Mouse (Mus musculus) cerebral cortex, adult 2 months (tissue): Measurements from ENCODE around the gene Kdelr3.

Experiments used
- WGBS: fragments of 180-500 bp; shearing (Covaris S2); methylation state at CpG from one replicate; pipeline ENCODE4 v1.1.7; 2018; 5-methylcytosine and 5-hydroxymethylcytosine counted together

The Kdelr3 gene

DNA sequence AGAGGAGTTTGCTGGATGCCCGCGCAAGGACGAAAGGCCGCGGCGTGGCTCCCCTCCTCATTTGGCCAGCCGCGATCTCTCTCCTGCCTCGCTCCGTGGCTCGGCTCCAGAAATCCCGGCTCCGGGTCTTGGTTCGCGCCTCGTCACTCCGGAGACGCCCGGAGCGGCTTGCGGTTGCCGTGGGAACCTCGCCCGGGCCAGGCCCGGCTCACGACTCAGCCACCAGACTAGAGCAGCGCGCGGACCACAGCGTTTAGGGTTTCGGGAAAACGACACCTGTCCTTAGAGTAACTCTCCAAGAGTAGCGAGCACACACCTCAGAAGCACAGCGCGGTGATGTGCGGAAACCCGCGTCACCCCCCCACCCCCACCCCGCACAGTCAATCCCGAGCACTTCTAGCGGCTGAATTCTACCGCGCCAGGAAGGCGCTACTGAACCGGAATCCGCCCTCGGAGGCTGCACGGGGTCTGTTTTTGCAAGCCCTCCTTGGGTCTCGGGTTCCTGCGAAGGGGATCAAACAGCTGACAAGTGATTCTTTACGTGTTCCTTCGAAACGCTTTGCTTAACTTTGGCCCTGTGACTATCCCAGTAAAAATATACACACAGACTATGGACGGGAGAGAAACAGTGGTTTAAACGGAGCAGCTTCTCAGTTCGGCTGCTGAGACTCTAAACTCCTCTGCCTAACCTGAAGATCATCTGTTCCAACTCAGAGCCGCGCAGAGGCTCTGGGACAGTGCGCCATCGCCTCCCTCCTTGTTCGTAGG, 4.5 kb upstream of the Kdelr3 start:
- WGBS = 4% methylated on average over 61 of the region's 61 CpGs

DNA sequence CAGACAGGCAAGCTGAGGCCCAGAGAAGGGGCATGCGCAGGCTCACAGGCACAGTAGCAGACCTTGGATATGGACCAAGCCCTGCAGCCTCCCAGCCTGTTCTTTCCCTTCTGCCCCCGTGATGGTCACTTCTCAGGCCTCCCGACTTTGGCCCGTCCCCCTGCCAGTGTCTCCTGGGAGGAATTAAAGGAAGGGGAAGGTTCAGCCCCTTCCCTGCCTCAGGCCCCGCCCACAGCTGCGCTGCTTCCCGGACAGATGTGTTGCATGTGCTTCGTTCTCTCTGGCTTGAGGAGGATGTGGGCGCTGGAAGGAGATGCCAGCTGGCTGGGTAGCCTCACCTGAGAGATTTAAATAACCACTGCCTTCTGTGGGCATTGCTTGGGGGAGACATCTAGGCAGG, 2.3 kb upstream of the Kdelr3 start:
- 21% methylated on average over 9 of the region's 9 CpGs for WGBS

DNA sequence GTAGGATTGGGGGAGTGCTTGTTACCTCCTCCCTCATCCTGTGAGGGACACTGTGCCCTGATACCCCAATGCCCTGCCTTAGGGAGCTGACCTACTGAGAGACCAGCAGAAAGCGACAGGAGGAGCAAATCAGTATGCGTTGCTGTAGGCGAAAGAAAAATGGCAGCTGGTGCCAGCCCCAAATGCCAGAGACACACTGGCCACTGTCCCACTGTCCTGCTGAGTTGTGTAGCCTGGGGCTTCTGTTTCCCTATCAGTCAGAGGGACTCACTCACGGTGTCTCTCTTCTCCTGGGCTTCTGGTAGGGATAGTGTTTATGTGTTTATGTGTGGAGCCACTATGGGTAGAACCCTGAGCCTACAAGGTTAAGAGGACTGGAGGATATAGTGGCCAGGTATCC, 1.5 kb downstream of the Kdelr3 start:
- WGBS = 76% methylated on average over 4 of the region's 4 CpGs

DNA sequence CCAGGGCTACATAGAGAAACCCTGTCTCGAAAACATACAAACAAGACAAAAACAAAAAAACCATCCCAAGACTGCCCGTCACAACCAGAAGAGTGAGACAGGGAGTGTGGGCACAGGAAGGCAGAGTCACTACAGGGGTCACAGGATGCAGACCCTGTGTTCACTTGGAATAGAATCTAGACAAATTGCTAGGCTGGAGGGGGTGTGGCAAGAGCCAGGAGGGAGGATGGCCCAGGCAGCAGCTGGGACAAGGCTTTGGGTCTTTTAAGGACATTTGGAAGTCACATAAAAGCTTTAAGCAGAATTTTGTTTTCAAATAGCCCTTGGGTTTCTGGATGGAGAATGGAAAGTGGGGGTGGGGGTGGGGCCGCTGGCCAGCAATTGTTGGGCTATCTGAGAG, 2.4 kb downstream of the Kdelr3 start:
- 90% methylated on average over 3 of the region's 3 CpGs for WGBS

DNA sequence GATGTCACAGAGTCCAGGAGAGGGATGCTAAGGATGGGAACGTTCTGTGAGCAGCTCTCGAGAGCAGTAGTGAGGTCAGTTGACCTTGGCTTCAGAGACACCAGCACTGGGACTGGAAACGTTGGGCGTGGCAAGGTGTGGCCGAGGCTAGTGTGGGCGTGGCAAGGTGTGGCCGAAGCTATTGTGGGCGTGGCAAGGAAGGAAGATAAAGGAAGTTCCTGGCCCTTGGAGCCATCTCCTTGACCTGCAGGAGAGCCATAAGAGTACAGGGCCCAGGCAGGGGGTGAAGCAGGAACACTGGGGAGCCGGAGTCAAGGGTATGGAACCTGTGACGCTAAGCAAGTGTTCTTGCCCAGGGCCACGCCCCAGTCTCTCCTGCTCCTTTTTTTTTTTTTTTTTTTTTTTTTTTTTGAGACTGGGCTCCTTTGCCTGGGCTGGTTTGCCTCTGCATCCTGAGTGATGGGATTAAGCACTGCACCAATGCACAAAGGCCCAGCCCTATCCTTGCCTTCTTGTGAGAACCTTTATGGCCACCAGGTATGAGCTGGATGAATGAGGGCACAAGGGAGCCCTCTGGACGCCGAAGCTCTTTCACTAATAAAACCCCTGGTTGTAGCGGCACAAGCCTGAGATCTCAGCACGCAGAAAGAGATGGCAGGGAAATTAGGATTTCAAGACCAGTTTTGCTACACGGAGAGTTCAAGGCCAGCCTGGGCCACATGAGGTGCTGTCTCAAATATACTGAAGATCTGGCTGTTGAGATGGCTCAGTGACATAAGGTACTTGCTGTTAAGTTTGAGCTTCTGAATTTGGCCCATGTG, 3.4 kb downstream of the Kdelr3 start:
- WGBS = 62% methylated on average over 16 of the region's 16 CpGs

DNA sequence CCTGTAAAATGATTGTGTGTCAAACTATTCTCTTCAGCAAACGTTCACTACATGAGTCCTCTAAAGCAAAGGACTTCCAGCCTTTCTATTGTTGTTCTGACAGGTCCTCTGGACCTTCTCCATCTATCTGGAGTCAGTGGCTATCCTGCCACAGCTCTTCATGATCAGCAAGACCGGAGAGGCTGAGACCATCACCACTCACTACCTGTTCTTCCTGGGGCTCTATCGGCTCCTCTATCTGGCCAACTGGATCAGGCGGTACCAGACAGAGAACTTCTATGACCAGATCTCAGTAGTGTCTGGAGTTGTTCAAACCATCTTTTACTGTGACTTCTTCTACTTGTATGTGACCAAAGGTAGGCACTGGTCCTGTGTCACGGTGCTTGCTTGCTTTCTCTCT, 9.4 kb downstream of the Kdelr3 start:
- 75% methylated on average over 5 of the region's 5 CpGs for WGBS

DNA sequence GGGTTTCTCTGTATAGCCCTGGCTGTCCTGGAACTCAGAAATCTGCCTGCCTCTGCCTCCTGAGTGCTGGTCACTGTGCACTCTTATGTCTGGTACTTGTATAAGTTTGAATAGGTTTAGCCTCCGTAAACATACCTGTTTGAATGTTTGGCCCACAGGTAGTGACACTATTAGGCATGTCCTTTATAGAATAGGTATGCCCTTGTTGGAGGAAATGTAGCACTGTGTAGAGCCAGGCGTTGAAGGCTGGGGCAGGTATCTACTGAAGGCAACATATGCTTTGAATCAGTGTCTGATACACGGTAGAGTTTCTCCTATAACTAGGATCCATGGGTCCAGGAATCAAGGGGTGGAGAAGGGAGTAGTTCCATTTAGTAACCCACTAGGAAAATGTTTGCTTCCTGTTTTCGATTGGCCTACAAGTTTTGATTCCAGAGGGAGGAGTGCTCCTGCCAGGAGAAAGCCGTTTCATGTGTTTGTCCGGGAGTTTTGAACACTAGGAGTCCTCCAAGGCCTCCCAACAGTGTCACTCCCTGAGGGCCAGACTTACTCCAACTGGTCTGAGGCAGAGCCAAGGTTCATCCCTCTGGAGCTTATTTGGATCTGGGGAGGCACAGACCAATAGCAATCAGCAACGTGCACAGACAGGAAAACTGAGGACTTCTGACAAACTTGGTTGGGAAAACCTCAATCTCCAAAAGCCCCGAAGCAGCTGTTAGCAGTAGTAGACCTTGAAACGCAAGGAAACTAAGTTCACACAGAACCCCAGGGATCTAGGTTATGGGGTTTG, 10.0 kb downstream of the Kdelr3 start:
- WGBS = 49% methylated on average over 9 of the region's 9 CpGs

DNA sequence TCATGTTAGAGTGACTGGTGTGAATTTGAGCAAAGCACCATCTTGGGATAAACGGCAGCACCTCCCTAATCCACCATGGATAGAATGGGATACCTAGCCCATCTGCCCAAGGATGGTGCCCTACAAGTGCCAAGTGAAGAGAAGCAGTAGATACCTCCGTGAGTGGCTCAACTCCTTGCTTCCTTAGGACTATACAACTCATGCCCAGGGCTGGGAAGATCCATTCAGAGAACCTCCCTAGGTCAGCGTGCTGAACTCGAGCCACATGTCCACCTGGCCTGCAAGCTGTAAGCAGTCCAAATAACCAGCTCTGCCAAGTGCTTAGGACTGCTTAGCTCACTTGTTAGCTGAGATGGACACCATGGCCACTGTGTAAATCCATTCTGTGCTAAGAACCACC, 11.0 kb downstream of the Kdelr3 start:
- 71% methylated on average over 4 of the region's 4 CpGs for WGBS

DNA sequence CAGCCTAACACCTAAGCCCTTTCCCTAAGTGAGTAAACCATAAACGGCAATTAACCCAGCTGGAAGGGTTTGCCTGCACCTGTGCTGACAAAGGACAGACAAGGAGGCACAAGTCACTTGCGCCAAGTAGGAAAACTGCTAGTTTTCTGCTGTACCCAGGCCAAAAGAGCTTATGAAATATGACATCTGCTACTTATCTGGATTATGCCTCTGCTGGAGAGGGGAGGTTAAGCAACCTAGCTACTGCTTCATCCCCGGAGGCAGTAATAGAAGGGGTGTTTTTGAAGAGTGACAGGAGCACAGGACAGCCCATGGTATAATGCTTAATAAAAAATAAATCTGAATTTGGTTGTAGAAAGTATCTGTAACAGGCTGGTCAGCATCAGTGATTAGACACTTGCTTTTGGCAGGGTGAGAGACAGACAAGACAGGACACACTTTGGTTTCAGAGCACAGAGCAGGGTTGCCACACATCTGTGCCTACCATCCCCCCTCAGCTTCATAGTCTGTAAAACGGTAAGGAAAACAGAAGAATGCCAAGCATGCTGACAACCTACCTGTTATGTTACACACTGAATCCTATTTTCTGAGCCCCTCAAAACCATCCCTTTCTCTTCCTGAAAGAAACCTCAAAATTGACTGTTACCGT, 11.9 kb downstream of the Kdelr3 start:
- 43% methylated on average over 5 of the region's 5 CpGs for WGBS

DNA sequence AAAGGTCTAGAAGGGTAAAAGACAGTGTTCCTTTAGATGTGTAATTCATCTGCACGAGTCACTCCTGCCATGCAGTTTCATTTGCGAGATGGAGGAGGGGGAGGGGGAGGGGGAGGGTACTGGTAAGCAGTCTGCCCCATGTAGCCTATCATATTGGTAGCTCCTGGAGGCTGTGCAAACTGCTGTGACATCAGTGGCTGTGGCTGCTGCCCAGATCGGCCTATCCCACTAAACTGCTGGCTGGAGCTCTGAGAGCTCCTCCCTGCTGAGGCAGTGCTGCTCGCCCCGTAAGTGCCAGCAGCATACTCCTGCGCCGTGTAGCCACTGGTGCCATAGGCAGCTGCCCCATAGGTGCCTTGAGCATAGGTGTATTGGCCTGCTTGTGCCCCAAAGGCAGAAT, 13.7 kb downstream of the Kdelr3 start:
- 71% methylated on average over 7 of the region's 7 CpGs for WGBS

DNA sequence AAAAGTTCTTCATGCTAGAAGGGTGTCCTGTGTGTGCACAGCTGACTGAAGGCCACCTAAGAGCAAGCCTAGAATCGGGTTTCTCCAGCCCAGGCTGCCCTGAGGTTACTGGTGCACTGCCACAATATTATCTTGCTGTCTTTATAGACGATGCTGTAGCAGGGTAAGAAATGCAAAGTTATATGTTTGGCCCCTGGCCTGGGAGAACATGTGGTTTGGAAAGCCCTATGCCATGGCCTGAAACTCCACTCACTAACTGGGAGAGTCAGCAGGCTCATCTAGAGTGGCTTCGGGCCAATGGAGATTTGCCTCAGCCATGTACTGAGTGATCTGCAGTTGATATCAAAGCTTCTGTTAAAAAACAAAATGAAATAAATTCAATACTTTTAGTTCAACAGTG, 17.6 kb downstream of the Kdelr3 start:
- WGBS = 76% methylated on average over 3 of the region's 3 CpGs

DNA sequence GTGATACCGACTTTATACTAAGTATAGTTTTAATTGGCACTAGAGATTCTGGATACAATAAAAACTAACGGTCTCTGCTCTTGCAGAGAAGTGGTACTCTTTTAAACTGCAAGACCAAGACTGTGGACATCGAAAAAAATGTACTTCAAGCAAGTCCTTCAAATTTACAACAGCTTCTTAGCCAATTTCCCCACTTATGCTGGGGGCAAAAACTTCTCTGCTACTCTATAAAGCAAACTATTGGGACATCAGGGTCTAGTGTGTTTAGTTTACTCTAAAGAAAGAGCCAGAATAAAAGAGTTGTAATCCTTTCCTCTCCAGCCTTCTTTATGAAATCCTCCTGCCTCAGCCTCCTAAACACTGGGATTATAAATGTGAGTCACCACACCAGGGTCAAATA, 27.8 kb downstream of the Kdelr3 start:
- 51% methylated on average over 3 of the region's 3 CpGs for WGBS

DNA sequence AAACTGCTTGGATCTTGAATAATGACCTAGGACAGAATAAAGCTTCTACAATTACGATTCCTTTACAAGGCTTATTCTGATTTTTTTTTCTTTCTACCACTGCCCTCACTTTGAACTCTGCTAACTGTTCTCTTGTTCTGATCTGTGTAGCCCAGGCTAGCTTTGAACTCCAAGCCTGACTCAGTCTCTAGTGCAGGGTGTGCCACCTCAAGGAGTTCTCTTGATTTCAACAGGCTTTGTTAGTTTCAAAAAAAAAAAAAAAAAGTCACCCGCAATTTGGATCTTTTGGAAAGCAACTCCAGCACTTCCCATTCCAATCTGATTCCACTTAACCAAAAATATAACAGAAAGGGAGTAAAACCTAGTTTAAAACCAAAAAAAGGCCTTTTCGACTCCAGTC, 29.3 kb downstream of the Kdelr3 start:
- WGBS = under 1% methylated on average over 3 of the region's 3 CpGs

DNA sequence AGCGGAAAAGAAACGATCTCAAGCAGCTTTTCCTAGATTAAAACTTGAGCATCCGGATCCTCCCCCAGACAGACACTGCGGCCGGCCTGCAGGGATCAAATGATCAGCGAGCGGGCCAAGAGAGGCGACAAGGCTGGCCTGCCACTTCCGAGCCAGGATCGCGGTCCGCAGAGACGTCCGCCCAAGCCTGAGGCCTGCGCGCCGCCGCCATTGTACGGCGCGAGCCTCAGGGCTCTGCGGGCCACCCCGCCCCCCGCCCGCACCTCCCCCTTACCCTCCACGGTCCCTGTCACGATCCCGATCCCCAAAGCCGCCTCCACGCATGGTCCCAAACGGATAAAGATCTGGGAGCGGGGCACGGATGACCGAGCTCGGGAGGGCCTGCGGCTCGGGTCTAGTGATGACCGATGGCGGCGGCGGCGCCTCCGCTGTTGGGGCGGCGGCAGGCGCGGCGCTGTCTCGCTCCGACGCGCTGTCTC, 29.7 kb downstream of the Kdelr3 start:
- WGBS = under 1% methylated on average over 52 of the region's 52 CpGs

DNA sequence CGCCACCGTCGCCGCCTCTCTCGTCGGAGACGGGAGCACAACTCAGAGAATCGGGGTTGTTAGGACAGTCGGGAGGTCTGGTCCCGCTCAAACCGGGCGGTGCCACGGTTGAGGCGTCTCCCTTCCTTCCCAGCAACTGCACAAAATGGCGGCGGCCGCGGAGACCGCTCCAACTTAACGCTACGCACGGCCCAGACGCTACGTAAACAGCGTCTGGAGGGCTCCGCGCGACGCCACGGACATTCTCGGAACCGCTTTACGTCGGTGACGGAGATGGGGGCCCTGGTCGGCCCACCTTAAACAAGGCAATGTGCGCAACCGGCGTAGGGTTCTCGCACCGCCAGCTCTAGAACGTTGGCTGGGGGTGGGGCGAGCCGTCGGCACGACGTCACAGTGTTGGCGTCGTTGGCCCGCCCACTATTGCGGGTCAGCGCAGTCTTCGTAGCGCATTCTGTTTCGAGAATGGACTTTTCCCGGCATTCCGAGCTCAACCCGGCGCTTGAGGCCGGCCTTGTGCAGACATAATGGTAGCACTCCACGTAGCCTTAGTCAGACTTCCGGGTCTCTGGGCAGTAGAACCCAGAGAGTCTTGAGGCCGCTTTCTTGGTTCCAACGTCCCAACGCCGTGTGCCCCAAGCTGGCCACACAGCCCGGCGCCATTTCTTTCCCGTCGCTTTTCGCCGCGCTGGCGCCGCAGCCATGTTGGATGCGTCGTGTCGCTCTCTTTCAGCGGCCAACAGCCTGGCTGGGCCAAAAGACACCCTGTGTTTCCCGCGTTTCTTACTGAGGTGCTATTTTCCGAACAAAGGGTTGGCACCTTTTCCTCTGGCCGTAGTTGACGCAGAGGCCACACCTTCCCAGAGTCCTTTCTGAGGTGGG, 30.4 kb downstream of the Kdelr3 start, which contains the start of gene Ddx17:
Gene Ddx17 (minus strand): TSS at position 332 of the 879 bp plus-strand sequence.
- under 1% methylated on average over 84 of the region's 84 CpGs for WGBS

DNA sequence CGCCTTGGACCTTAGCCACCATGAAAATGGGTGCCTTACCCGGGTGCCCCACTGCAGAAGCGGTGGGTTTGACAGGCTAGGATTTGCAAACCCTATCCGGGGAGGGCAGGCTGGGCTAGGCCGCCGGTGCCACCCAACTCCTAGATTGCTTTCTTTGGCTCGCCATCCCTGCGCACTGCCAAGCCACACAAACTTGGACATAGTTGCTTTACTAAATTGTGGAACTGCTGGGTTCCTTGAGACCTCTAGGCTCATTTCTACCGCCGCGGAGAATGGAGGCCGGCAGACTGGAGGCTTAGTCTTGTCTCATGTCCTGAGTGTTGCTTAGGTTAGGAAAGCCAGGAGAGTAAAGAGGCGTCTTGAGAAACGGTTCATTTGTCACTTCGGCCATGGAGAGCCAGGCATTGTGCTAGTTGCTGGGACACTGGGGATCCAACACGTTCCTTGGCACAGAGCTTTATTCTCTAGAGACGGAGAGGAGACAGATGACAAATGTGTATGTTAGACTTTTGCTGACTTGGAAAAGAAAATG, 31.1 kb downstream of the Kdelr3 start:
- 70% methylated on average over 17 of the region's 17 CpGs for WGBS

DNA sequence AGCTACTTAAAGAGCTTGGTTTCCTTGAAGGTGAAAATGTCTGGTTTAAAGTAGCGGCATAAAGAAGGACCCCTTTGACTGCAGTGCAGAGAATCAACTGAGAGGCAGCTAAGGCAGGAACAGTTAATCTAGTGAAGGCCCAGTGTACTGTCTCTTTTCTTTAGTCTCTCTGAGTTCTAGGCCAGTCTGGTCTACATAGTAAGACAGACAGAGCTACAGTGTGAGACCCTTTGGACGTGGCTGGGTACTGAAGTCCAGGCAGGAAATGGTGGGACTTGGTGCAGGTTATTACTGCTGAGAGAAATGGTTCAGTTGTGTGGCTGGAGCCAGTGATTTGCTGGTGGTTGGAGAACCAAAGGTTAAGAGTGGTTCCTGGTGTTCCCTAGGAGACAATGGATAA, 32.0 kb downstream of the Kdelr3 start:
- WGBS = 99% methylated on average over 2 of the region's 2 CpGs

DNA sequence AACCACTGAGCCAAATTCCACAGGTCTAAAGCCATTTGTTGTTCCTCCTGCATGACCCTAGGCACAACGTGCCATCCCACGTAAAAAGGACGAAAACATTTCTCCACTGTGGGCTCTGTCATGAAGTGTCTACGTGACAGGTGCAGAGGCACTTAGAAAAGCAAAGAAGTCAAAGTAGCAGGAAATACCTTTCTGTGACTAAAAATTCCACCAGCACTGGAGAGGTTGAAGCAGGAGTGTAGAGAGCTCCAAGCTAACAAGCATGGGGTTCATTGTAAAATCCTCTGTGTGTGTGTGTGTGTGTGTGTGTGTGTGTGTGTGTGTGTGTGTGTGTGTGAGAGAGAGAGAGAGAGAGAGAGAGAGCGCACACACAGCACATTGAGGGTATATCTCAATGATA, 36.4 kb downstream of the Kdelr3 start:
- WGBS = 87% methylated on average over 5 of the region's 5 CpGs

DNA sequence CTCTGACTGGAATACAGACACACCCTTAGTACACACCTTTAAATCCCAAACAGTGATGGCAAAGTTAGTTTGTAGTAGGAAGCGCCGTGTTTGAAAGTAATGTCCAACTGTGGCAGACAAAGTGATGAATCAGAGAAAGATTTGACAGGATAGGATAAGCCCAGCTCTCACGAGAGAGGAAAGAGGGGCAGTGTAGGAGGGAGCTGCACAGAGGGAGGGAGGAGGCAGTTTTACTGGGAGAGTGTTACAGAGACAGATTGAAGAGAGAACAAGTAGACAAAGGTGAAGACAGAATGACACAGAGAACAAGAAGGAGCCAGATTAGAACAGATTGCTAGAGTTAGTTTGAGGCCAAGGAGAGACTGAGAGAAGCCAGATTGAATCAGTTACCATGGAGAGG, 43.4 kb downstream of the Kdelr3 start:
- 46% methylated on average over 3 of the region's 3 CpGs for WGBS

DNA sequence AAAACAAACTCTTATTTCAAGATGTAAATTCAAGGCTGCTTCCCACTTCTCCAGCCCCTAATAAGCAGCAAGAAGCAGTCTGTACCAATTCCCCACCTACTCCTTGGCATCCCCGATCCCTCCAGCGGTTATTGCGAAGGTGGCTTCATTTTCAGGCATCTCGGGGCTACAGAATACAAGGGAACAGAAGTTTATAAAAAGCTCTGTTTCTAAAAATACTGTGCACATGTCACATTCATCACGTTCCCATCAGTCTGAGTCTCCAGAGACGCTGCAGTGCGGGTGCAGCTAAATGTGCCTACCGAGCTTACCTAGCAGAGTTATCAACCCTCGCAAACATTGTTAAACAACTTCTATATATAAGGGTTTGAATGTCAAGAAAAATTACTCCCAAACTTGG, 46.2 kb downstream of the Kdelr3 start:
- 42% methylated on average over 9 of the region's 9 CpGs for WGBS
